Mouse (Mus musculus) midbrain, embryonic 14.5 days (tissue): Measurements from ENCODE around the gene Faap20. TPM values are rescaled to one million over a fixed set of nuclear protein-coding genes. Genes with fewer than 3 reads are reported as not detected.

ENCODE experiments used
- ATAC-seq: fragments of 200-750 bp; cut with Nextera tagmentation; 2 replicates; pipeline ENCODE4 v1.8.0; 2017; ENCODE audit warnings: moderate number of reproducible peaks, moderate library complexity; ENCODE audit not compliant: low FRiP score, low TSS enrichment
- DNase-seq: peaks from one replicate; pipeline ENCODE4 v3.0.0-alpha.2; 2015
- H3K27ac ChIP-seq: fragments of 300-500 bp; sonication (generic); replicated peaks from 2 replicates; pipeline ENCODE4 v1.5.1; 2014; ENCODE audit warnings: mild to moderate bottlenecking, low read depth, low read length, moderate library complexity
- H3K27me3 ChIP-seq: fragments of 300-500 bp; sonication (generic); 2 replicates; pipeline ENCODE4 v1.6.1; 2014; ENCODE audit warnings: low read length, control low read depth, mixed read lengths; ENCODE audit not compliant: control insufficient read depth, insufficient read depth
- H3K36me3 ChIP-seq: fragments of 300-500 bp; sonication (generic); 2 replicates; pipeline ENCODE4 v1.6.1; 2014; ENCODE audit warnings: low read length, control low read depth; ENCODE audit not compliant: control insufficient read depth, insufficient read depth
- H3K4me1 ChIP-seq: fragments of 300-500 bp; sonication (generic); 2 replicates; pipeline ENCODE4 v1.6.1; 2014; ENCODE audit warnings: mild to moderate bottlenecking, antibody characterized with exemption, low read length, control low read depth; ENCODE audit not compliant: control insufficient read depth, insufficient read depth
- H3K4me2 ChIP-seq: fragments of 300-500 bp; sonication (generic); 2 replicates; pipeline ENCODE4 v1.6.1; 2014; ENCODE audit warnings: mild to moderate bottlenecking, low read length, moderate library complexity
- H3K4me3 ChIP-seq: fragments of 300-500 bp; sonication (generic); replicated peaks from 2 replicates; pipeline ENCODE4 v1.5.1; 2014; ENCODE audit warnings: low read depth, low read length
- H3K9ac ChIP-seq: fragments of 300-500 bp; sonication (generic); replicated peaks from 2 replicates; pipeline ENCODE4 v1.6.1; 2014; ENCODE audit warnings: mild to moderate bottlenecking, low read length, moderate library complexity
- H3K9me3 ChIP-seq: fragments of 300-500 bp; sonication (generic); 2 replicates; pipeline ENCODE4 v1.6.1; 2016; ENCODE audit warnings: low read length, control low read depth, mixed read lengths; ENCODE audit not compliant: control insufficient read depth
- WGBS: fragments of 180-500 bp; shearing (Covaris S2); extraction: QIAGEN DNeasy Blood & Tissue Kit; methylation state at CpG from one replicate; pipeline ENCODE4 v1.1.7; 2014; 5-methylcytosine and 5-hydroxymethylcytosine counted together
- polyA plus RNA-seq: library from polyadenylated mRNA; unstranded; fragments of >200 nt; fragmentation: Nextera tagmentation; extraction: Ambion mirVana; gene quantifications from 2 replicates; pipeline ENCODE4 v1.2.1, GENCODE M21; 2014

Faap20 gene
- polyA plus RNA-seq, 1 experiment from 2014 or later = 74.1 TPM

DNA sequence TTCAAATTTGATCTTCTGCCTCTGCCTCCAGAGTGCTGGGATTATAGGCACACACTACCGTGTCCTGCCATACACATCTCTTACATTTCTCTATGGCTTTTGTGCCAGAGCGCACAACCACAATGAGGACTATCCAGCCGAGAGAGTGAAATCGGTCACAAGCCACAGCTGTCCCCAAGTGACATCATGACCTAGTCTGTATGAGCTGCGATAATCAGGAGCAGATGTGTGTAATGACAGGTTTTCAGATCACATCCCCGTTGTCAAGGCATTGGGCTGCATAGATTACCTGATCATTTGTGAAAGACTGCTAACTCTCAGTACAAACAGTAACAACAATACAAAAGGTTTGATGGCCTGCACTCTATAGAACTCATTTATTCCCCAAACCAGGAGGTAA, 28.4 kb downstream of the Faap20 start:
- Histone ChIP-seq H3K27me3 (no peaks in the 10 kb centered on the region), H3K9ac (no peak overlapping the region), H3K4me3 (no peak overlapping the region), H3K4me1 (no peaks in the 10 kb centered on the region), H3K9me3 (no peaks in the 10 kb centered on the region), H3K4me2 (no peak overlapping the region), H3K36me3 (0 out of 2 replicates have a peak, but pooled peaks cover under 1% of the 10 kb centered on the region), H3K27ac (no peak overlapping the region)
- ATAC-seq = no peak
- DNase-seq = no peak
- 63% methylated on average over 6 of the region's 6 CpGs for WGBS

DNA sequence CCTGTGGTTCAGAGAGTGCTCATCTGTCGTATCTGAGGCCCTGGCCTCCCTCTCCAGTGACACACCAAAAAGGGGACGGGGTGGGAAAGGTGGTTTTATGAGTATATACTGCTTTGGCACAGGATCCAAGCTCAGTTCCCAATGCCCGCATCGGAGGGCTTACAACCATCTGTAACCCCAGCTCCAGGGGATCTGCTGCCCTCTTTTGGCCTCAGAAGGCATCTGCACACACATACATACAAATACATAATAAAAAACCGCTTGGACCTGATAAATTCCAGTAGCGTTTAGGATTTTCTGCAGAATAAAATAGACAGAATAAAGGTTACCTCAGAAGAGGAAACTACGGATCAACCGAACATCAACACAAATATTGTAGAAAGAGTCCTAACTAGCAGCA, 29.5 kb downstream of the Faap20 start:
- no peaks in the 10 kb centered on the region for H3K27me3 ChIP-seq
- no peaks in the 10 kb centered on the region for H3K4me1 ChIP-seq
- ATAC-seq (no peak), DNase-seq (peak; percentile 19)
- H3K4me3 ChIP-seq = no peak overlapping the region
- H3K9ac ChIP-seq = no peak overlapping the region
- H3K4me2 ChIP-seq = no peak overlapping the region
- H3K9me3 ChIP-seq = no peaks in the 10 kb centered on the region
- H3K36me3 ChIP-seq = 0 out of 2 replicates have a peak, but pooled peaks cover 3% of the 10 kb centered on the region
- WGBS = 87% methylated on average over 8 of the region's 8 CpGs
- H3K27ac ChIP-seq = no peak overlapping the region

DNA sequence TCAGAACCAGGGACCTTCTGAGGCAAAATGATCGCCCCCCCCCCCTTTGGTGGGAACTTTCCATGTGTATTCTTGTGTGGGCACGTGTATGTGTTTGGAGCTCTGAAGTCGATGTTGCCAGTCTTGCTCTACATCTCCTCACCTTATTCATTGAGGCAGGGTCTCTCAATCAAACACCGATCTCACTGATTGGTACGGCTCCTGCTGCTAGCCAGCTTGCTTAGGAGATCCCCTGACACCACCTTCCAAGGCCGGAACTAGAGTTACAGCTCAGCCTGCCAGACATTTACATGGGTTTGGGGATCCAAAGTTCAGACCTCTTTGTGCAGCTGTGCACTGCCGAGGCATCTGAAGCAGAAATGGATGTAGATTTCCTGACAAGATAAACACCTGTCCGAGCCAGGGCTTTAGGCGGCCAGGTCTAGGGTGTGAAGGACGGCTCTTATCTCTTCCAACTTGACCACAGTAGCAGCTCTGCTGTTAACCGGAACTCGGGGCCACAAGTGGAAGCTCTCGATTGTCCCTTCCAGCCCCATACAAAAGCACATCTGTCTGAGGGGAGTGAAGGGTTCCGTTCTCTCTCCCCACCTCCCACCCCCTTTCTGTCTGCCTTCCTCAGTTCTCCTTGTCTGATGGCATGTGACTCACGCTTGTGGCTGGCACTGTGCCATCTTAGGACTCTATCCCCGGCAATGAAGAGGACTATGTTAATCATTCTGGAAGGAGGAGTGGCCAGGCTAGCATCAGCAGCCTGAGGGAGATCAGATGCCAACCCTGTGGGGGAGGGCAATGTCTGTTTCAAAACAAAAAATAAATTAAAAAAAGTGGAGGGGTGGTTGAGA, 30.5 kb downstream of the Faap20 start:
- Histone ChIP-seq H3K9ac (no peak overlapping the region), H3K4me1 (no peaks in the 10 kb centered on the region), H3K36me3 (0 out of 2 replicates have a peak, but pooled peaks cover 7% of the 10 kb centered on the region), H3K9me3 (no peaks in the 10 kb centered on the region), H3K27ac (no peak overlapping the region), H3K4me3 (no peak overlapping the region), H3K27me3 (no peaks in the 10 kb centered on the region), H3K4me2 (no peak overlapping the region)
- 73% methylated on average over 16 of the region's 16 CpGs for WGBS
- 0 out of 2 replicates have a peak, but pooled peaks have one; percentile 8 for ATAC-seq
- peak; percentile 52 for DNase-seq

DNA sequence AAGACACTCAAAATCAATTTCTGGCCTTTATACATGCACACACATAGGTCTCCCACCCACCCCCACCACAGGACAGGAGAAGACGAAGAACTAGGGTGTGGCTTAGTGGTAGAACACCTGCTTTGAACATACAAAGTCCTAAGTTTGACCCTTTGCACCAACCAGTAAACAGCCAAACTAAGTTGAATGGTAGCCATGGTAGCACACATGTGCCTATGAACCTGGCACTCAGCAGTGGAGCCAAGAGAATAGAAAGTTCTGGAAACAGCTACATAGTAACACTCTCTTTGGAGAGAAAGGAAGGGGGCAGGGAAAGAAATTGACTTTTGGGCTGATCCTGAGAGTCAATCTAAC, 31.1 kb downstream of the Faap20 start:
- Histone ChIP-seq H3K9ac (no peak overlapping the region), H3K4me3 (no peak overlapping the region), H3K27me3 (no peaks in the 10 kb centered on the region), H3K4me1 (no peaks in the 10 kb centered on the region), H3K27ac (no peak overlapping the region), H3K36me3 (0 out of 2 replicates have a peak, but pooled peaks cover 10% of the 10 kb centered on the region), H3K4me2 (no peak overlapping the region), H3K9me3 (no peaks in the 10 kb centered on the region)
- DNase-seq (no peak), ATAC-seq (no peak)
- WGBS = 81% methylated on average over 1 of the region's 1 CpGs

DNA sequence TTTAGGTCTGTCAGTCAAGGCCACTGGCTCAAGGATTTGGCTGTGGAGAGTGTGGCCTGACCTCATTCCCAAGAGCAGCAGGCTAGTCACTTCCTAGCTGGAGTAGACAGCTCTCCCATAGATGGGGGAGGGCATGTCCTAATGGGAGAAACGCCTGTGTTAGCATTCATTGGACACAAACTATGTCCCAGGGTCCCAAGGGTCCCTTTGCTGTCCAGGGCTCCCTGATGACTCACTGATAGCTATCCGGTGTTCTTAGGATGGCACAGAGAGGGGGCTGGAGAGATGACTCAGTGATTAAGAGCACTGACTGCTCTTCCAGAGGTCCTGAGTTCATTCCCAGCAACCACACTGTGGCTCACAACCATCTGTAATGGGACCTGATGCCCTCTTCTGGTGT, 31.6 kb downstream of the Faap20 start:
- H3K27ac ChIP-seq = no peak overlapping the region
- no peak overlapping the region for H3K4me2 ChIP-seq
- no peaks in the 10 kb centered on the region for H3K9me3 ChIP-seq
- peaks cover 10% of the 10 kb centered on the region; the same call in 1 of the 2 replicates for H3K36me3 ChIP-seq
- H3K9ac ChIP-seq = no peak overlapping the region
- ATAC-seq (no peak), DNase-seq (no peak)
- no peaks in the 10 kb centered on the region for H3K27me3 ChIP-seq
- H3K4me3 ChIP-seq = no peak overlapping the region
- WGBS = 77% methylated on average over 2 of the region's 2 CpGs
- H3K4me1 ChIP-seq = no peaks in the 10 kb centered on the region

DNA sequence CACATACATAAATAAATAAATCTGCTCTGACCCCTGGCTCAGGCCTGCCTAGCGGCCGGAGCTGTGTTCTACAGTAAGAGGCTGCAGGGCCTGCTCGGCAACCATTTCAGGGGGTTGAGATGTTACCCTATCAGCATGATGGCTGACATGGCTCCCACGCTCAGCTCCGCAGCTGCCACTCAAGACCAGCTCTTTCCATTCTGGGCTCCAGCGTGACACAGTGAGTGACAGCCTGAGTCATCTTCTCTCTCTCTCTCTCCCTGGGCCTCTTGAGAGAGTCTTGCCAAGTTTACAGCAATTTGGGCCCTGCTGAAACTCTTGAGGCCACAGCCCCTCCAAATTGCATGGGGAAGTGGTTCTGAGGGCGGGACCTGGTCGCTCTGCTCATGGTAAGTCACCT, 32.0 kb downstream of the Faap20 start:
- no peak overlapping the region for H3K4me2 ChIP-seq
- no peaks in the 10 kb centered on the region for H3K27me3 ChIP-seq
- H3K9ac ChIP-seq = no peak overlapping the region
- H3K4me3 ChIP-seq = no peak overlapping the region
- DNase-seq = no peak
- H3K9me3 ChIP-seq = no peaks in the 10 kb centered on the region
- 90% methylated on average over 8 of the region's 8 CpGs for WGBS
- no peak overlapping the region for H3K27ac ChIP-seq
- peaks cover 15% of the 10 kb centered on the region; the same call in 1 of the 2 replicates for H3K36me3 ChIP-seq
- ATAC-seq = no peak
- no peaks in the 10 kb centered on the region for H3K4me1 ChIP-seq

DNA sequence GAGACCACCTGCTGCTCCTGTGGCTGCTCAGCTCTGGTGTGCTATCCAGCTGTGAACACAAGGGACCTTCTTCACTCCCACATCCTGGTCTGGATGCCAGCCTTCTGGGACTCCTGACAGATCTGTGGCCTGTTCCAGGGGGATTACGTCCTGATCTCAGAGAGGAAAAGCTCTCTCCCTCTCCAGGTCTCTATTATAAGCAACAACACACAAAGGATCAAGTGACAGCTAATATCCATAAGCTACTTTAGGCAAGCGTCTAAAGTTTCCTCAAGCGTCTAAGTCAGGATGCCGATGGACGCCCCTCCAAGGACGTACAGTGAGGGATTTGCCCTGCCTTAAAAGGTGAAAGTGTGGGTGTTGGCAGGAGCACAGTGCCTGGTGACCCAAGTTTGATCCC, 32.6 kb downstream of the Faap20 start:
- 28% methylated on average over 6 of the region's 6 CpGs for WGBS
- Histone ChIP-seq H3K4me3 (no peak overlapping the region), H3K4me2 (no peak overlapping the region), H3K36me3 (peaks cover 20% of the 10 kb centered on the region; the same call in 1 of the 2 replicates), H3K9ac (no peak overlapping the region), H3K4me1 (no peaks in the 10 kb centered on the region), H3K9me3 (no peaks in the 10 kb centered on the region), H3K27me3 (no peaks in the 10 kb centered on the region), H3K27ac (no peak overlapping the region)
- DNase-seq (no peak), ATAC-seq (no peak)

DNA sequence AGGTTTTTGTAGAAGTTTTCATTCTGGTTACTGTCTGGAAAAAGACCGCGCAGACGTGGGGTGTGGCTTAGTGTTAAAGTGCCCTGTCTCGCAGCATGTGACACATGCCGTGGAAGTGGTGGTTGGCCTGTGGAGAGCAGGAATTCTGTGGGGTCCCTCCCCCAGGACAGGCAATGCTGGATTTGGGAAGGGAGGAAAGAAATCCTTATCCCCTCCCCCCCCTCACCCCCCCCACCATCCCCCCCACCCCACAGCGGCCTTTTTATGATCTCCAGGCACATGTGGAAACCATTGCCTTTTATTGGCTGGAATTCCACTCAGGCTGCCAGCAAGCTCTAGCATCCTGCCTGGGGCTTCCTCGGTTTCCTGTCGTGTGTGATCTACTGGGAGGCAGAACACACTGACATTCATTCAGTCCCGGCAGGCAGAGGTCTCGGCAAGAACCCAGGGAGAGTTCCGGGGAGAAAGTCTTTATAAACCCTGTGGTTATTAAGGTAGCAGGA, 33.5 kb downstream of the Faap20 start:
- DNase-seq (peak; percentile 20), ATAC-seq (no peak)

DNA sequence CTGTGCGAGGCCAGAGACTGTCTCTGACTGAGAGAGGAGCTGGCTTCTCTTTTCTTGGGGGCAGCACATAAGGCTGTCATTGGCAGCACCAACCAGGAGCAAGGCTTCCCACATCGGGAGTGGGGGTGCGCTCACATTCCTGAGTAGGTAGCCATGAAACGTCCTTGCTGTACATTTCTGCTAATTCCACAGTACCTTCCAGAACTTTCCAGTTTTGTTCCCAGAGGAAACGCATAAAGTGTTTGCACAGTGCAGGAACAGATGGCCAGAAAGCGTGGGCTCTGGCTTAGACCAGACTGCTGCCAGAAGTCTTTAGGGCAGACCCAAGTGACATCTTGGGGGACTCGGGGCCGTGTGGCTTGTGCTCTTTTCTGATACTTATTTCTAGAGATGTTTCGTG, 34.0 kb downstream of the Faap20 start:
- Histone ChIP-seq H3K27ac (no peak overlapping the region), H3K9me3 (no peaks in the 10 kb centered on the region), H3K4me1 (no peaks in the 10 kb centered on the region), H3K4me3 (no peak overlapping the region), H3K4me2 (no peak overlapping the region), H3K27me3 (no peaks in the 10 kb centered on the region), H3K9ac (no peak overlapping the region), H3K36me3 (peaks cover 23% of the 10 kb centered on the region; the same call in 1 of the 2 replicates)
- 78% methylated on average over 9 of the region's 9 CpGs for WGBS
- no peak for DNase-seq
- no peak for ATAC-seq

More for the DNA sequence above, 33.5 kb downstream of the Faap20 start:
- Histone ChIP-seq H3K27ac (no peak overlapping the region), H3K4me3 (no peak overlapping the region), H3K4me2 (no peak overlapping the region), H3K27me3 (no peaks in the 10 kb centered on the region), H3K36me3 (peaks cover 20% of the 10 kb centered on the region; the same call in 1 of the 2 replicates), H3K9me3 (no peaks in the 10 kb centered on the region), H3K9ac (no peak overlapping the region), H3K4me1 (no peaks in the 10 kb centered on the region)
- 56% methylated on average over 11 of the region's 11 CpGs for WGBS
